ENCODE assay signal across 8 mouse cellular contexts in genomic region chr7:12478158-12479008, GRCm38 (mm10). TPM values are rescaled to one million over a fixed set of nuclear protein-coding genes. Genes with fewer than 3 reads are reported as not detected.
DNase-seq lines count a peak whose midpoint lies in the region; ATAC-seq and TF ChIP-seq lines count a peak whose summit lies in the region.

Gene Zfp606 (plus strand): TSS chr7:12478293.

- H3K27me3 ChIP-seq in C2C12 (ENCODE audit: control insufficient read depth, insufficient read depth, insufficient read length), result no peaks in the 10 kb centered on the region
- no peaks in the 10 kb centered on the region for H3K27me3 ChIP-seq in heart, embryonic 12.5 days (replicated peaks)
- no peaks in the 10 kb centered on the region for H3K27me3 ChIP-seq in kidney, postnatal 0 days (ENCODE audit: insufficient read depth, low read length)
- no peaks in the 10 kb centered on the region for H3K27me3 ChIP-seq in liver, embryonic 11.5 days (replicated peaks; ENCODE audit: control insufficient read depth, insufficient read depth, low read length)
- no peaks in the 10 kb centered on the region for H3K27me3 ChIP-seq in stomach, embryonic 14.5 days (ENCODE audit: control insufficient read depth, insufficient read depth, low read length)

- peak; percentile 54; the same call in 1 of the 2 replicates for ATAC-seq in erythroid progenitor cell, adult 5-6 weeks (replicated peaks; ENCODE audit: low FRiP score, poor library complexity, severe bottlenecking)
- ATAC-seq in heart, embryonic 12.5 days (ENCODE audit: insufficient number of reproducible peaks, low FRiP score), result peak; percentile 95
- ATAC-seq in kidney, postnatal 0 days (replicated peaks; ENCODE audit: low FRiP score, low read depth), result peak; percentile 98
- peak; percentile 95 for ATAC-seq in liver, embryonic 11.5 days (replicated peaks; ENCODE audit: low FRiP score)
- peak; percentile 96 for ATAC-seq in stomach, embryonic 14.5 days (ENCODE audit: insufficient number of reproducible peaks, insufficient read depth, low FRiP score, low read depth)

- peaks cover 3% of the 10 kb centered on the region; the same call in 1 of the 2 replicates for H3K4me1 ChIP-seq in heart, embryonic 12.5 days (replicated peaks)
- no peaks in the 10 kb centered on the region for H3K4me1 ChIP-seq in kidney, postnatal 0 days (replicated peaks; ENCODE audit: insufficient read depth, low read length)
- H3K4me1 ChIP-seq in liver, embryonic 11.5 days (replicated peaks; ENCODE audit: control insufficient read depth, insufficient read depth, low read length), result peaks cover 4% of the 10 kb centered on the region; the same call in 1 of the 2 replicates
- 0 out of 2 replicates have a peak, but pooled peaks cover 2% of the 10 kb centered on the region for H3K4me1 ChIP-seq in stomach, embryonic 14.5 days (ENCODE audit: control insufficient read depth, insufficient read depth, low read length)

- H3K4me3 ChIP-seq in C2C12 (ENCODE audit: insufficient read depth, poor library complexity, severe bottlenecking), result peak within 1 kb of the TSS; percentile 63
- peak within 1 kb of the TSS; percentile 96 for H3K4me3 ChIP-seq in heart, embryonic 12.5 days
- H3K4me3 ChIP-seq in kidney, postnatal 0 days (replicated peaks; ENCODE audit: low read depth, low read length), result peak within 1 kb of the TSS; percentile 94
- H3K4me3 ChIP-seq in liver, embryonic 11.5 days (ENCODE audit: low read depth, low read length), result peak within 1 kb of the TSS; percentile 83
- H3K4me3 ChIP-seq in stomach, embryonic 14.5 days (ENCODE audit: low read depth, low read length), result peak within 1 kb of the TSS; percentile 93

- peak within 1 kb of the TSS; percentile 90 for H3K27ac ChIP-seq in heart, embryonic 12.5 days (ENCODE audit: poor library complexity, severe bottlenecking)
- peak within 1 kb of the TSS; percentile 90 for H3K27ac ChIP-seq in kidney, postnatal 0 days
- H3K27ac ChIP-seq in liver, embryonic 11.5 days (ENCODE audit: low read depth, low read length), result peak within 1 kb of the TSS; percentile 26; the same call in 1 of the 2 replicates
- H3K27ac ChIP-seq in stomach, embryonic 14.5 days (ENCODE audit: low read length), result peak within 1 kb of the TSS; percentile 86

- H3K9ac ChIP-seq in heart, embryonic 12.5 days, result peak within 1 kb of the TSS; percentile 97
- peak within 1 kb of the TSS; percentile 99 for H3K9ac ChIP-seq in kidney, postnatal 0 days (ENCODE audit: low read depth, low read length)
- H3K9ac ChIP-seq in liver, embryonic 11.5 days (ENCODE audit: low read depth, low read length), result peak within 1 kb of the TSS; percentile 83
- peak within 1 kb of the TSS; percentile 96 for H3K9ac ChIP-seq in stomach, embryonic 14.5 days (replicated peaks; ENCODE audit: low read depth, low read length)

- H3K36me3 ChIP-seq in C2C12 (ENCODE audit: control insufficient read depth, insufficient read depth), result peaks cover 32% of the 10 kb centered on the region
- H3K36me3 ChIP-seq in heart, embryonic 12.5 days, result peaks cover 32% of the 10 kb centered on the region
- peaks cover 25% of the 10 kb centered on the region for H3K36me3 ChIP-seq in kidney, postnatal 0 days (ENCODE audit: insufficient read depth, low read length)
- peaks cover 24% of the 10 kb centered on the region for H3K36me3 ChIP-seq in liver, embryonic 11.5 days (ENCODE audit: control insufficient read depth, insufficient read depth, low read length)
- peaks cover 31% of the 10 kb centered on the region for H3K36me3 ChIP-seq in stomach, embryonic 14.5 days (ENCODE audit: control insufficient read depth, insufficient read depth, low read length)

- H3K9me3 ChIP-seq in heart, embryonic 12.5 days (replicated peaks), result 0 out of 2 replicates have a peak, but pooled peaks cover under 1% of the 10 kb centered on the region
- no peaks in the 10 kb centered on the region for H3K9me3 ChIP-seq in kidney, postnatal 0 days (replicated peaks; ENCODE audit: low read length)
- H3K9me3 ChIP-seq in liver, embryonic 11.5 days (ENCODE audit: control insufficient read depth, low read length), result no peaks in the 10 kb centered on the region
- H3K9me3 ChIP-seq in stomach, embryonic 14.5 days (ENCODE audit: control insufficient read depth, low read depth, low read length), result peaks cover 14% of the 10 kb centered on the region

- peak within 1 kb of the TSS; percentile 74 for H3K4me2 ChIP-seq in heart, embryonic 12.5 days
- H3K4me2 ChIP-seq in kidney, postnatal 0 days (ENCODE audit: low read length), result peak within 1 kb of the TSS; percentile 62
- H3K4me2 ChIP-seq in liver, embryonic 11.5 days, result peak within 1 kb of the TSS; percentile 76
- peak within 1 kb of the TSS; percentile 52 for H3K4me2 ChIP-seq in stomach, embryonic 14.5 days (replicated peaks; ENCODE audit: low read depth, low read length)

- peak; percentile 99 for DNase-seq in brain, adult 2 months (ENCODE audit: low read depth, low spot score)
- peak; percentile 97 for DNase-seq in kidney, postnatal 0 days (ENCODE audit: low spot score)
- peak; percentile 81 for DNase-seq in liver, embryonic 11.5 days (ENCODE audit: low spot score)
- peak; percentile 81 for DNase-seq in naive thymus-derived CD4-positive, alpha-beta T cell, adult 2 months (ENCODE audit: low read depth)

- peaks cover 20% of the 10 kb centered on the region for H3K79me3 ChIP-seq in C2C12 (ENCODE audit: low read depth)

- H3ac ChIP-seq in C2C12 (ENCODE audit: control insufficient read depth, insufficient read length, low read depth), result peak within 1 kb of the TSS; percentile 99

- H3K79me2 ChIP-seq in C2C12 (ENCODE audit: control insufficient read depth, insufficient read depth), result peaks cover 25% of the 10 kb centered on the region

- WGBS in heart, embryonic 12.5 days, result under 1% methylated on average over 53 of the region's 53 CpGs
- WGBS in kidney, postnatal 0 days, result under 1% methylated on average over 51 of the region's 53 CpGs
- WGBS in liver, embryonic 11.5 days, result under 1% methylated on average over 53 of the region's 53 CpGs
- WGBS in stomach, embryonic 14.5 days, result under 1% methylated on average over 53 of the region's 53 CpGs

- no peak for TF ChIP-seq CTCF in C2C12 (IDR thresholded peaks at IDR 0.05; ENCODE audit: control insufficient read depth, insufficient read depth, insufficient read length)
- TF ChIP-seq CTCF in kidney, postnatal 0 days (IDR thresholded peaks at IDR 0.05; ENCODE audit: low read depth), result no peak

TF ChIP-seq in C2C12, 6 proteins besides CTCF, POLR2A, EP300 and RAD21:
- TF ChIP-seq MYOD1 (IDR thresholded peaks at IDR 0.05; ENCODE audit: control insufficient read depth, insufficient read length, low read depth) (no peak), CEBPB (IDR thresholded peaks at IDR 0.05; ENCODE audit: low read depth) (no peak), FOSL1 (IDR thresholded peaks at IDR 0.05; ENCODE audit: insufficient read depth, low read length, poor library complexity, severe bottlenecking) (no peak), MAX (IDR thresholded peaks at IDR 0.05) (no peak)

RNA-seq across cellular contexts. Expression of gene Zfp606, which starts in this region (rescaled TPM):
- polyA plus RNA-seq in C2C12 (2012; fragmentation: generic; extraction: Trizol), result 1.7 TPM
- 4.0 TPM in 1 of 2 replicates, not detected in the other for total RNA-seq in erythroid progenitor cell, adult 5-6 weeks (2015; ENCODE audit: low replicate concordance)
- 1.8 TPM in 1 of 2 replicates, not detected in the other for total RNA-seq in erythroid progenitor cell, adult 5-6 weeks (2017; ENCODE audit: low replicate concordance)
- 18.2 and 19.6 TPM in 2 replicates for polyA plus RNA-seq in heart, embryonic 12.5 days (2016; fragmentation: Nextera tagmentation; extraction: Ambion mirVana)
- 18.6 TPM in 2 replicates for polyA plus RNA-seq in kidney, postnatal 0 days (2015; fragmentation: Nextera tagmentation; extraction: Ambion mirVana)
- 11.6 and 12.6 TPM in 2 replicates for polyA plus RNA-seq in liver, embryonic 11.5 days (2014; fragmentation: Nextera tagmentation; extraction: Ambion mirVana)
- 27.2 and 27.3 TPM in 2 replicates for polyA plus RNA-seq in stomach, embryonic 14.5 days (2014; fragmentation: Nextera tagmentation; extraction: Ambion mirVana)

Comparison
In these comparisons a context has a peak if more than half of its experiments do, and no peak if none do; other contexts are left out.
1. Peak in every context shown above with its lines: DNase-seq, ATAC-seq, H3K4me3 ChIP-seq and H3K27ac ChIP-seq.
2. H3K27ac ChIP-seq: peak in every context shown above with its lines; median percentile 90 in heart, embryonic 12.5 days; 90 in kidney, postnatal 0 days; 86 in stomach, embryonic 14.5 days; 26 in liver, embryonic 11.5 days.